Mouse (Mus musculus) CH12.LX (cell line): Measurements from ENCODE around the gene Mrrf.

ENCODE experiments used
- CTCF ChIP-seq, 2 experiments: IDR thresholded peaks in 1 of 2; conservative IDR thresholded peaks in 1 of 2; 2 replicates each; pipeline ENCODE4 v1.5.1; 2011 to 2012; ENCODE audit warnings: low read depth in 2 of 2, low read length in 2 of 2, improper control_type of control experiment in 1 of 2, inconsistent platforms in 1 of 2, mild to moderate bottlenecking in 1 of 2, moderate library complexity in 1 of 2
- ELF1 ChIP-seq: IDR thresholded peaks from 2 replicates; pipeline ENCODE4 v1.6.1; 2014; ENCODE audit warnings: low read depth, mild to moderate bottlenecking, inconsistent platforms, low read length, improper control_type of control experiment
- EP300 ChIP-seq: IDR thresholded peaks from 2 replicates; pipeline ENCODE4 v1.6.1; 2011; ENCODE audit warnings: low read length, improper control_type of control experiment
- IRF4 ChIP-seq: IDR thresholded peaks from 2 replicates; pipeline ENCODE4 v1.6.1; 2014; ENCODE audit warnings: low read depth, mild to moderate bottlenecking, inconsistent platforms, low read length, improper control_type of control experiment
- MAX ChIP-seq: IDR thresholded peaks from 2 replicates; pipeline ENCODE4 v1.6.1; 2011; ENCODE audit warnings: low read length, improper control_type of control experiment
- MXI1 ChIP-seq: IDR thresholded peaks from 2 replicates; pipeline ENCODE4 v1.6.1; 2011; ENCODE audit warnings: mild to moderate bottlenecking, low read depth, low read length, improper control_type of control experiment
- NRF1 ChIP-seq: IDR thresholded peaks from 2 replicates; pipeline ENCODE4 v1.6.1; 2014; ENCODE audit warnings: low read depth, mild to moderate bottlenecking, inconsistent platforms, low read length, improper control_type of control experiment, moderate library complexity
- POLR2A ChIP-seq: IDR thresholded peaks from 2 replicates; pipeline ENCODE4 v1.6.1; 2011; ENCODE audit warnings: low read depth, mild to moderate bottlenecking, improper control_type of control experiment, low read length
- POLR2AphosphoS2 ChIP-seq: IDR thresholded peaks from 2 replicates; pipeline ENCODE4 v1.6.1; 2011; ENCODE audit warnings: low read depth, low read length, improper control_type of control experiment
- SMC3 ChIP-seq: IDR thresholded peaks from 2 replicates; pipeline ENCODE4 v1.6.1; 2011; ENCODE audit warnings: low read depth, low read length, improper control_type of control experiment
- USF1 ChIP-seq: IDR thresholded peaks from 2 replicates; pipeline ENCODE4 v1.6.1; 2014; ENCODE audit warnings: low read depth, mild to moderate bottlenecking, inconsistent platforms, low read length, improper control_type of control experiment
- USF2 ChIP-seq: conservative IDR thresholded peaks from 2 replicates; pipeline ENCODE4 v1.6.1; 2011; ENCODE audit warnings: low read depth, low read length, improper control_type of control experiment

DNA sequence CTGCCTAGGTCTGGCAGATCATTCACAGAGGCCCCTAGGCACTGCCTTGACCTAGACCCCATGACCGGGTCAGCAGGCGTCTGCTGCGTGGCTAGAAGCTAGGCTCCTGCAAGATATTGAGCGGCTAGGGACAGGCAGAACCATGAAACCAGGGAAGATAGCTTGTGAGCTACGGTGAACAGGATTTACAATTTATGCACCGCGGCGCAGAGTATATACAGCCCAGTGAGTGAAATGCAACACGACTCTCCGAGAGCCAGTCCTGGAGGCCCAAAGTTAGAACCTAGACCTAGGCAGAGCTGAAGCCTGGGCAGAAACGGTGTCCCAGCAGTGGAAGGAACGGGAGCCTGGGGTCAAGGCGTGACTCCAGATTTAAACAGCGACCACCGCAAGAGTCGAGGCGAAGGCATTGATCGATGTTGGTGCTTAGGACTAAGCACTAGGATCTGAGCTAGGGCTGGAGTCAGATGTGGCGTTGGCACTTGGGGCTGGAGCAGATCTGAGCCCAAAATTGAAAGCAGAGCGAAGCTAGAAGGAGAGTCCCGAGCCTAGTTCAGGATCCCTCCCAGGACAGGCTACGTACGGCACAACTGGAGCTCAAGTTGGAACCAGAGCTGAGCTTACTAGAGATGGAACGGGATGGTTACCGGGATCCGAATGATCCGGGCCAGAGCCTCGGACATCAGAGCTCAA, 34.2 kb upstream of the Mrrf start:
- TF ChIP-seq POLR2A (no peak), MXI1 (no peak), CTCF (conservative IDR thresholded peaks at IDR 0.05 in 1 of 2, IDR thresholded peaks at IDR 0.05 in 1 of 2; ENCODE audit: low read depth in 2 of 2, low read length in 2 of 2) (no peak), IRF4 (no peak), EP300 (no peak), ELF1 (no peak), SMC3 (no peak), MAX (no peak), USF1 (no peak), USF2 (no peak), POLR2AphosphoS2 (no peak), NRF1 (no peak)
